Mouse (Mus musculus) stomach, postnatal 0 days (tissue): ENCODE measurements around the gene Tectb.

Source experiments
- CTCF ChIP-seq: IDR thresholded peaks from 2 replicates; pipeline ENCODE4 v1.5.1; 2016; ENCODE audit warnings: antibody characterized with exemption, low read depth, mild to moderate bottlenecking, moderate library complexity
- EP300 ChIP-seq: optimal IDR thresholded peaks from 2 replicates; pipeline ENCODE3; 2016; ENCODE audit warnings: antibody characterized with exemption

DNA sequence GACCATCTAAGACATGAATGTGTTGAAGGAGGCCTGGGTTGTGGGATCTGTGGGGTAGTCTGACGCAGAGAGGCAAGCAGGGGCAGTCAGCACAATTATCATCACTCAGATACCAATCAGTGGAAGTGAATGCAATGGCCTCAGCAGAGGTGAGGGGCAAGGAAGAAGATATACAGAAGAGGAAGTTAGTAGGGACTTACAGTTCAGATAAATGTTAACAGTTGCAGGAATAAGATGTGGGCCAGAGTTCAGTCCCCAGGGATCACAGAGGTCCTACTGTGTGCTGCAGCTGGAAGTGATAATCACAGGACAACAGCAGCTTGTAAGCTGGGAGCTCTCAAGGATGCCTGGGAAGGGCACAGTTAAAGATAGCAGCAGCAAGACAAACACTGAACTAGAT is 16.4 kb upstream of the Tectb start:
- TF ChIP-seq CTCF = no peak
- TF ChIP-seq EP300 = no peak
